Mouse (Mus musculus) stomach, embryonic 16.5 days (tissue): ENCODE data around the gene Cdca4. TPM values are rescaled to one million over a fixed set of nuclear protein-coding genes. Genes with fewer than 3 reads are reported as not detected.

ENCODE experiments used
- ATAC-seq: fragments of 200-750 bp; cut with Nextera tagmentation; 2 replicates; pipeline ENCODE4 v1.8.0; 2017; ENCODE audit warnings: moderate number of reproducible peaks, moderate TSS enrichment; ENCODE audit not compliant: insufficient read depth, low FRiP score
- H3K27ac ChIP-seq: fragments of 300-500 bp; sonication (generic); 2 replicates; pipeline ENCODE4 v1.5.1; 2014; ENCODE audit warnings: low read length
- H3K27me3 ChIP-seq: fragments of 300-500 bp; sonication (generic); 2 replicates; pipeline ENCODE4 v1.6.1; 2014; ENCODE audit warnings: low read length, control low read depth, mixed read lengths; ENCODE audit not compliant: control insufficient read depth, insufficient read depth
- H3K36me3 ChIP-seq: fragments of 300-500 bp; sonication (generic); 2 replicates; pipeline ENCODE4 v1.6.1; 2014; ENCODE audit warnings: low read length; ENCODE audit not compliant: control insufficient read depth, insufficient read depth
- H3K4me1 ChIP-seq: fragments of 300-500 bp; sonication (generic); 2 replicates; pipeline ENCODE4 v1.6.1; 2014; ENCODE audit warnings: low read length, control low read depth, mixed read lengths; ENCODE audit not compliant: control insufficient read depth, insufficient read depth
- H3K4me2 ChIP-seq: fragments of 300-500 bp; sonication (generic); 2 replicates; pipeline ENCODE4 v1.6.1; 2014; ENCODE audit warnings: low read depth, low read length, mixed read lengths
- H3K4me3 ChIP-seq: fragments of 300-500 bp; sonication (generic); replicated peaks from 2 replicates; pipeline ENCODE4 v1.5.1; 2014; ENCODE audit warnings: mild to moderate bottlenecking, low read length
- H3K9ac ChIP-seq: fragments of 300-500 bp; sonication (generic); 2 replicates; pipeline ENCODE4 v1.6.1; 2014; ENCODE audit warnings: low read length
- H3K9me3 ChIP-seq: fragments of 300-500 bp; sonication (generic); replicated peaks from 2 replicates; pipeline ENCODE4 v1.6.1; 2016; ENCODE audit warnings: low read length, control low read depth; ENCODE audit not compliant: control insufficient read depth
- WGBS: fragments of 180-500 bp; shearing (Covaris S2); extraction: QIAGEN DNeasy Blood & Tissue Kit; methylation state at CpG from one replicate; pipeline ENCODE4 v1.1.7; 2014; 5-methylcytosine and 5-hydroxymethylcytosine counted together
- polyA plus RNA-seq: library from polyadenylated mRNA; unstranded; fragments of >200 nt; fragmentation: Nextera tagmentation; extraction: Ambion mirVana; gene quantifications from 2 replicates; pipeline ENCODE4 v1.2.1, GENCODE M21; 2015

The Cdca4 gene
- polyA plus RNA-seq, 1 experiment from 2014 or later = 87.9 TPM

GRCm38 (mm10) chr12:112871272-112871671 is 42.0 kb upstream of the Cdca4 start:
- peaks cover 30% of the 10 kb centered on the region for H3K4me1 ChIP-seq
- no peak overlapping the region for H3K4me2 ChIP-seq
- 76% methylated on average over 2 of the region's 2 CpGs for WGBS
- no peaks in the 10 kb centered on the region for H3K9me3 ChIP-seq
- no peaks in the 10 kb centered on the region for H3K36me3 ChIP-seq
- ATAC-seq = no peak
- H3K9ac ChIP-seq = no peak overlapping the region
- H3K4me3 ChIP-seq = no peak overlapping the region
- peaks cover 32% of the 10 kb centered on the region for H3K27me3 ChIP-seq
- H3K27ac ChIP-seq = peak overlapping the region; percentile 40; the same call in 1 of the 2 replicates

- Histone ChIP-seq H3K36me3 (no peaks in the 10 kb centered on the region), H3K9me3 (no peaks in the 10 kb centered on the region), H3K4me1 (peaks cover 25% of the 10 kb centered on the region), H3K4me3 (no peak overlapping the region), H3K27me3 (peaks cover 27% of the 10 kb centered on the region), H3K9ac (no peak overlapping the region), H3K27ac (peak overlapping the region; percentile 40; the same call in 1 of the 2 replicates), H3K4me2 (peak overlapping the region; percentile 16; the same call in 1 of the 2 replicates)
- WGBS = 41% methylated on average over 13 of the region's 13 CpGs
- ATAC-seq = no peak
Measured at GRCm38 (mm10) chr12:112870775-112871174, 41.6 kb upstream of the Cdca4 start.

- H3K27me3 ChIP-seq = peaks cover 17% of the 10 kb centered on the region
- H3K36me3 ChIP-seq = no peaks in the 10 kb centered on the region
- no peak overlapping the region; the same call in 1 of the 2 replicates for H3K9ac ChIP-seq
- no peak overlapping the region; the same call in 1 of the 2 replicates for H3K27ac ChIP-seq
- 6% methylated on average over 16 of the region's 16 CpGs for WGBS
- ATAC-seq = no peak
- H3K4me2 ChIP-seq = 0 out of 2 replicates have a peak overlapping the region, but pooled peaks have one; percentile 13
- H3K9me3 ChIP-seq = no peaks in the 10 kb centered on the region
- H3K4me3 ChIP-seq = no peak overlapping the region
- peaks cover 24% of the 10 kb centered on the region for H3K4me1 ChIP-seq
Measured at GRCm38 (mm10) chr12:112869783-112870204, 40.6 kb upstream of the Cdca4 start.

- no peak within 1 kb of the TSS for H3K27ac ChIP-seq
- H3K4me3 ChIP-seq = no peak within 1 kb of the TSS
- H3K27me3 ChIP-seq = peaks cover 6% of the 10 kb centered on the region; the same call in 1 of the 2 replicates
- no peak within 1 kb of the TSS for H3K9ac ChIP-seq
- H3K4me2 ChIP-seq = no peak within 1 kb of the TSS
- 63% methylated on average over 13 of the region's 13 CpGs for WGBS
- H3K4me1 ChIP-seq = peaks cover 16% of the 10 kb centered on the region
- no peaks in the 10 kb centered on the region for H3K36me3 ChIP-seq
- H3K9me3 ChIP-seq = no peaks in the 10 kb centered on the region
- no peak for ATAC-seq
Measured at GRCm38 (mm10) chr12:112868178-112869087, 39.2 kb upstream of the Cdca4 start, which contains the start of gene Gpr132. TSS of gene Gpr132 (minus strand) at chr12:112868228.

- 88% methylated on average over 7 of the region's 7 CpGs for WGBS
- no peak for ATAC-seq
- H3K27ac ChIP-seq = no peak overlapping the region
- peaks cover 14% of the 10 kb centered on the region for H3K4me1 ChIP-seq
- 0 out of 2 replicates have a peak overlapping the region, but pooled peaks have one; percentile 0 for H3K9ac ChIP-seq
- no peak overlapping the region for H3K4me3 ChIP-seq
- H3K27me3 ChIP-seq = no peaks in the 10 kb centered on the region
- H3K9me3 ChIP-seq = no peaks in the 10 kb centered on the region
- H3K36me3 ChIP-seq = no peaks in the 10 kb centered on the region
- no peak overlapping the region for H3K4me2 ChIP-seq
Measured at GRCm38 (mm10) chr12:112867106-112867674, 38.0 kb upstream of the Cdca4 start.

GRCm38 (mm10) chr12:112866467-112867080 is 37.4 kb upstream of the Cdca4 start:
- Histone ChIP-seq H3K36me3 (no peaks in the 10 kb centered on the region), H3K9ac (peak overlapping the region; percentile 22; the same call in 1 of the 2 replicates), H3K27me3 (no peaks in the 10 kb centered on the region), H3K9me3 (no peaks in the 10 kb centered on the region), H3K4me1 (peaks cover 14% of the 10 kb centered on the region), H3K27ac (no peak overlapping the region), H3K4me3 (no peak overlapping the region), H3K4me2 (no peak overlapping the region)
- WGBS = 48% methylated on average over 8 of the region's 8 CpGs
- ATAC-seq = no peak

GRCm38 (mm10) chr12:112864804-112865203 is 35.6 kb upstream of the Cdca4 start:
- Histone ChIP-seq H3K9ac (no peak overlapping the region), H3K36me3 (no peaks in the 10 kb centered on the region), H3K9me3 (no peaks in the 10 kb centered on the region), H3K27ac (no peak overlapping the region), H3K4me1 (peaks cover 7% of the 10 kb centered on the region), H3K27me3 (no peaks in the 10 kb centered on the region), H3K4me2 (no peak overlapping the region), H3K4me3 (no peak overlapping the region)
- 77% methylated on average over 7 of the region's 7 CpGs for WGBS
- ATAC-seq = no peak

GRCm38 (mm10) chr12:112861911-112862321 is 32.7 kb upstream of the Cdca4 start:
- Histone ChIP-seq H3K4me2 (no peak overlapping the region), H3K4me1 (no peaks in the 10 kb centered on the region), H3K4me3 (no peak overlapping the region), H3K9ac (no peak overlapping the region), H3K9me3 (no peaks in the 10 kb centered on the region), H3K36me3 (no peaks in the 10 kb centered on the region), H3K27ac (no peak overlapping the region), H3K27me3 (no peaks in the 10 kb centered on the region)
- ATAC-seq = no peak
- WGBS = 63% methylated on average over 9 of the region's 9 CpGs
